Mouse (Mus musculus) embryo, embryonic 11 days (tissue): ENCODE measurements around the gene Foxo3.

Source experiments
- DNase-seq: peaks from one replicate; pipeline ENCODE4 v3.0.0-alpha.2; 2015

Gene Foxo3

GRCm38 (mm10) chr10:42177771-42178674 lies 98.5 kb downstream of the Foxo3 start:
- no peak for DNase-seq

GRCm38 (mm10) chr10:42174283-42174682 lies 102.3 kb downstream of the Foxo3 start:
- no peak for DNase-seq

DNA sequence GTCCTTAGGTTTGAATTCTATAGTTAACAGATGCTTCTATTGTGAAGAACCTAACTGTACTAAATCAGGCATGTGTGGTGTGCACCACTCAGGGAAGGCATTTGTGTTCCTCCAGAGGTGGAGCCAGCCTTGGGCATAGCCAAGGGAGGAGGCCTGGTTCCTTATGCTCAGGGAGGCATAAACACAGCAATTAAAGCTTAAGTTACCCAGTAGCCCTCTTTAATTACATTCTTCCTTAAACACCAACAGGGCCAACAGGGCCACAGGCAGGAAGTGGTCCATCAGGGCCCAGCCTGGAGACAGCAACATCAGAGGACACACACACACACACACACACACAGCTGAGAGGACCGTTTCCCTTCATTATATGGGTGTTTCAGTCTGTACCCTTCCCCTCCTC lies 102.7 kb downstream of the Foxo3 start:
- DNase-seq = no peak

GRCm38 (mm10) chr10:42170889-42171347 lies 105.6 kb downstream of the Foxo3 start:
- peak; percentile 73 for DNase-seq

DNA sequence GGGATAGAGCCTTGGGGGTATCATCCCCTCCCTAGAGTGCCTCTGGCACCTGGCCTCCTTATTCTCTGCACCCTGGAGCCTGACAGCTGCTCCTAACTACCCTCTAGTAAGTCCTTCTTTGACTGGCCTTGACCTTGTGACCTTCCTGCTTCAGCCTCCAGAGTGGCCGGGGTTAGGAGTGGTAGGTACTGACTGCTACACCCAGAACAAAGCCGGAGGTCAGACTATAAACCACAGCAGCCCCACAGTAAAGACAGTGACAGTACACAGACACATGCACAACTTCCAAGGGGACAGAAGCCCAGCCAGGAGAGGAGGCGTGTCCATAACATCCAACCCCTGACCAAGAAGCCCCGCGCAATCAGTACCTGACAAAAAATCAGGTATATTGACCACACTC lies 106.4 kb downstream of the Foxo3 start:
- no peak for DNase-seq

DNA sequence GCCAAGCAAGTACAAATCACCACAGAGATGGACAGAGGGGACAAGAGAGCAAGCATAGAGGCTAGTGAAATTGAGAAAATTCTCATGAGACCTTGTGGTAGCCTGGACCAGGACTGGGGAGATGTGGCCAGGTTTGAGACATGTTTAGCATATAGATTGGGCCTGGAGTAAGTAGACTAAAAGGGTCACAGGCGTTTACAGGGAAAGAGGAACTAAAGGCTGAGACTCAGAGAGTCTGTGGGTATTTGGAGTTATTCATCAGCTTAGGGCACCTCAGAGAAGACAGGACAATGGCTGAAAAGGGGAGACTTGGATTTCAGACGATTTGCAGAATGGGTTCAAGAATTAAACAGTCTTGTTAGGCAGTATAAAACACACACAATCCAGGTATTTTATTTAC lies 121.8 kb downstream of the Foxo3 start:
- DNase-seq = no peak

- peak; percentile 49 for DNase-seq
Observed at GRCm38 (mm10) chr10:42152426-42153205, 123.9 kb downstream of the Foxo3 start.

GRCm38 (mm10) chr10:42149767-42150166 lies 126.8 kb downstream of the Foxo3 start:
- no peak for DNase-seq

- no peak for DNase-seq
Observed at GRCm38 (mm10) chr10:42148326-42148725, 128.2 kb downstream of the Foxo3 start.

DNA sequence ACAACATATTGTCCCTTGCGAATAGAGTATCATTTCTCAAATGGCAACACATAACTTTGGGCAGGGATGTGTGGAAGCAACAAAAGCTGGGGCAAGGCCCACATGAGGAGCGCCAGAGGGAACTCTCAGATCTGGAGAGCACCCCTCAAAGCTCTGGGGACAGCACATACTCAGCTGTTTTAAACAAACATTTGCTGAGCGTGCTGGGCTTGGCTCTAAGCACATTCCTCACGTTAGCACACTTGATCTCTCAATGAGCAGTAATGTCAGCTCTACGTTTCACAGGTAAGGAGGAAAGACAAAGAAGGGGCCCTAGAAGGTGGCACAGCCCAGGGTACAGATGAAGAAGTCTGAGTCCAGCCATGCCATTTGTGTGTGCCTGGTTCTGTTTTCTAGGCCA lies 131.3 kb downstream of the Foxo3 start:
- DNase-seq = no peak

GRCm38 (mm10) chr10:42144788-42145187 lies 131.8 kb downstream of the Foxo3 start:
- DNase-seq = no peak

- no peak for DNase-seq
Observed at GRCm38 (mm10) chr10:42144176-42144575, 132.4 kb downstream of the Foxo3 start.

- DNase-seq = no peak
Observed at GRCm38 (mm10) chr10:42142791-42143190, 133.8 kb downstream of the Foxo3 start.

GRCm38 (mm10) chr10:42142081-42142480 lies 134.5 kb downstream of the Foxo3 start:
- DNase-seq = no peak

GRCm38 (mm10) chr10:42139749-42140148 lies 136.8 kb downstream of the Foxo3 start:
- DNase-seq = no peak

DNA sequence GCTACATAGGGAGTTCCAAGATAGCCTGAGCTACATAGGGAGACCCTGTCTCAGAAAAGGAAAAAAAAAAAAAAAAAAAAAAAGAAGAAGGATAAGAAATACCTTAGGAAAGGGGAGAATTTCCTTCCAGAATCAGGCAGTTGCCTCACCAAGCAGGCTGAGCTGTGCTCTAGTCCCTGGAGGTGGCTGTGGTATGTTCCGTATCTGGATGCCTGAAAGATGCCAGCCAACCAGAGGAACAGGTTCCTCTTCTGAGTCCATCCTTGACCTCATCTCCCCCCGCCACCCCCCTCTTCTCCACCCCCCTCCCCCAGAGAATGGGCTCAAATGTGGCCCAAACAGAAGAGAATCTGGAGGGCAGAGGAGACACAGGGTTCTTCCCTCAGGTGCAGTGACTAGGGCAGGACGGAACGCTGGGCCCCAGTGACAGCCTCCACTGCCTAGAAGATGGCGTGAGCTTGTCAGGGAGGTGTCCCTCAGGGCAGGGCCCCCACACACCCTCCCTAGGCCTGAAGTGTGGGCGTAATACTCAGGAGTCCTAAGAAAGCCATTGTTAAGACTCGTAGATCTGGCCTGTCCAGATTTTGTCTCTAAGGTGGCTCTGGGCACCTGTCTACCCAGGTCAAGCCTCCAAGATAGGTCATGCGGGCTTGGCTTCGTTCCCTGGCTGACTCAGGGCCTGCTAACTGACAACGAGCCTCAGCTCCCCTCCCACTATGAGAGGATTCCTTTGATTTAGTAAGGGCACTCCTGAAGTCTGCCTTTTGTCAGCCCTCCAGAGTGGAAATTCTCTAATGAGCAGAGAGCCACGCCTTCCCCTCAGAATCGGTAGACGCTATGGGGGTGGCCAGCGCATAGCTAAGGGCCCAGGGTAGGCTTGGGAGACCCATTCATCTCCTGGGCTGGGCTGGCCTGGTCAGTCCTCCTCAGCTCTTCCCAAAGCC lies 141.5 kb downstream of the Foxo3 start:
- DNase-seq = no peak
